In genomic region chr2:32074404-32074803, GRCm38 (mm10) we compare ENCODE assay signal across 10 mouse cellular contexts. TPM values are rescaled to one million over a fixed set of nuclear protein-coding genes. Genes with fewer than 3 reads are reported as not detected.
DNase-seq lines count a peak whose midpoint lies in the region; ATAC-seq and TF ChIP-seq lines count a peak whose summit lies in the region.
"Had no signal": no experiment of that assay in that cellular context is flagged by ENCODE, and none has a peak within 500 bp of the region (broad histone marks: within the 10 kb centered on the region; RNA-seq: fewer than 3 reads in every experiment).

No protein-coding gene starts in this region.

- TF ChIP-seq POLR2A in thymus, adult 2 months (IDR thresholded peaks at IDR 0.05; ENCODE audit: control insufficient read depth, extremely low read depth, insufficient read depth, low read length, poor library complexity): no peak

- no peaks in the 10 kb centered on the region for H3K4me1 ChIP-seq in hindbrain, postnatal 0 days (ENCODE audit: insufficient read depth, low read length)
- H3K4me1 ChIP-seq in hindbrain, embryonic 12.5 days: peaks cover 3% of the 10 kb centered on the region; the same call in 1 of the 2 replicates
- peaks cover 65% of the 10 kb centered on the region for H3K4me1 ChIP-seq in thymus, adult 2 months (replicated peaks; ENCODE audit: control insufficient read depth, insufficient read depth, low read length)
- H3K4me1 ChIP-seq in forebrain, embryonic 15.5 days: no peaks in the 10 kb centered on the region
- H3K4me1 ChIP-seq: neural tube, embryonic 15.5 days had no signal

- H3K27ac ChIP-seq in hindbrain, postnatal 0 days: no peak overlapping the region
- no peak overlapping the region for H3K27ac ChIP-seq in hindbrain, embryonic 12.5 days
- no peak overlapping the region for H3K27ac ChIP-seq in thymus, adult 2 months (ENCODE audit: control insufficient read depth, insufficient read depth, low read length)
- H3K27ac ChIP-seq in forebrain, embryonic 15.5 days (replicated peaks): no peak overlapping the region
- H3K27ac ChIP-seq: neural tube, embryonic 15.5 days; stomach, embryonic 15.5 days had no signal

- no peaks in the 10 kb centered on the region for H3K9me3 ChIP-seq in hindbrain, postnatal 0 days (ENCODE audit: low read length)
- H3K9me3 ChIP-seq in hindbrain, embryonic 12.5 days (replicated peaks): no peaks in the 10 kb centered on the region
- H3K9me3 ChIP-seq in forebrain, embryonic 15.5 days: no peaks in the 10 kb centered on the region
- H3K9me3 ChIP-seq: neural tube, embryonic 15.5 days; stomach, embryonic 15.5 days had no signal

- 56% methylated on average over 8 of the region's 8 CpGs for WGBS in hindbrain, postnatal 0 days
- 73% methylated on average over 8 of the region's 8 CpGs for WGBS in hindbrain, embryonic 12.5 days
- WGBS in thymus, adult 2 months: 62% methylated on average over 8 of the region's 8 CpGs
- WGBS in forebrain, embryonic 15.5 days: 70% methylated on average over 8 of the region's 8 CpGs

- H3K9ac ChIP-seq in hindbrain, postnatal 0 days (replicated peaks; ENCODE audit: low read length): no peak overlapping the region
- H3K9ac ChIP-seq in hindbrain, embryonic 12.5 days: no peak overlapping the region
- no peak overlapping the region for H3K9ac ChIP-seq in forebrain, embryonic 15.5 days (replicated peaks)
- H3K9ac ChIP-seq: neural tube, embryonic 15.5 days; stomach, embryonic 15.5 days had no signal

- ATAC-seq in hindbrain, postnatal 0 days: no peak
- no peak for ATAC-seq in hindbrain, embryonic 12.5 days (ENCODE audit: low FRiP score)
- ATAC-seq in forebrain, embryonic 15.5 days (replicated peaks): no peak

- H3K4me3 ChIP-seq in hindbrain, postnatal 0 days (ENCODE audit: low read length): no peak overlapping the region
- no peak overlapping the region for H3K4me3 ChIP-seq in hindbrain, embryonic 12.5 days
- no peak overlapping the region for H3K4me3 ChIP-seq in thymus, adult 2 months (ENCODE audit: control insufficient read depth, insufficient read depth, low read length)
- H3K4me3 ChIP-seq in forebrain, embryonic 15.5 days: no peak overlapping the region
- H3K4me3 ChIP-seq: neural tube, embryonic 15.5 days; stomach, embryonic 15.5 days had no signal

- no peaks in the 10 kb centered on the region for H3K27me3 ChIP-seq in hindbrain, postnatal 0 days (ENCODE audit: insufficient read depth, low read length)
- peaks cover under 1% of the 10 kb centered on the region for H3K27me3 ChIP-seq in hindbrain, embryonic 12.5 days
- no peaks in the 10 kb centered on the region for H3K27me3 ChIP-seq in thymus, adult 2 months (ENCODE audit: control insufficient read depth, insufficient read depth, low read length)
- no peaks in the 10 kb centered on the region for H3K27me3 ChIP-seq in forebrain, embryonic 15.5 days
- H3K27me3 ChIP-seq: stomach, embryonic 15.5 days had no signal

- TF ChIP-seq CTCF in hindbrain, postnatal 0 days (IDR thresholded peaks at IDR 0.05; ENCODE audit: low read depth): no peak
- no peak for TF ChIP-seq CTCF in thymus, adult 2 months (IDR thresholded peaks at IDR 0.05; ENCODE audit: borderline replicate concordance, control insufficient read depth, extremely low read depth, insufficient read depth, low read length, poor library complexity)

- no peaks in the 10 kb centered on the region for H3K36me3 ChIP-seq in hindbrain, postnatal 0 days (ENCODE audit: insufficient read depth, low read length)
- no peaks in the 10 kb centered on the region for H3K36me3 ChIP-seq in hindbrain, embryonic 12.5 days
- peaks cover 60% of the 10 kb centered on the region for H3K36me3 ChIP-seq in thymus, adult 2 months (ENCODE audit: control insufficient read depth, insufficient read depth, low read length)
- no peaks in the 10 kb centered on the region for H3K36me3 ChIP-seq in forebrain, embryonic 15.5 days
- H3K36me3 ChIP-seq: neural tube, embryonic 15.5 days; stomach, embryonic 15.5 days had no signal

- peak; percentile 29 for DNase-seq in hindbrain, postnatal 0 days (ENCODE audit: low spot score)
- DNase-seq in thymus, postnatal 14 days: peak; percentile 12
- no peak for DNase-seq in thymus, adult 2 months
- DNase-seq in heart, postnatal 4 days: peak; percentile 66
- no peak for DNase-seq in urinary bladder, postnatal 10 days (ENCODE audit: low spot score)
- DNase-seq in urinary bladder, postnatal 14 days (ENCODE audit: low spot score): no peak

- H3K4me2 ChIP-seq in hindbrain, postnatal 0 days (ENCODE audit: low read depth, low read length): no peak overlapping the region
- no peak overlapping the region for H3K4me2 ChIP-seq in hindbrain, embryonic 12.5 days (replicated peaks)
- H3K4me2 ChIP-seq in forebrain, embryonic 15.5 days (replicated peaks): no peak overlapping the region
- H3K4me2 ChIP-seq: neural tube, embryonic 15.5 days; stomach, embryonic 15.5 days had no signal

RNA-seq across cellular contexts. Expression of gene Fam78a, which starts 10.3 kb away (rescaled TPM):
- total RNA-seq in hindbrain, postnatal 0 days (2014; rRNA removed): 0.83 and 1.3 TPM in 2 replicates
- polyA plus RNA-seq in hindbrain, postnatal 0 days (2015; fragmentation: Nextera tagmentation; extraction: Ambion mirVana): 0.21 and 0.39 TPM in 2 replicates
- 1.8 and 2.4 TPM in 2 replicates for polyA plus RNA-seq in hindbrain, embryonic 12.5 days (2016; fragmentation: Nextera tagmentation; extraction: Ambion mirVana)
- 189 and 210 TPM in 2 replicates for polyA plus RNA-seq in thymus, adult 2 months (2012; rRNA removed)
- total RNA-seq in heart, postnatal 4 days (2021): 10 to 100 TPM; 40.9 to 42.5 TPM
- 0.46 and 0.54 TPM in 2 replicates for polyA plus RNA-seq in forebrain, embryonic 15.5 days (2015; fragmentation: Nextera tagmentation; extraction: Ambion mirVana)

RNA-seq across cellular contexts. Expression of gene Plpp7, which starts 20.9 kb away (rescaled TPM):
- total RNA-seq in hindbrain, postnatal 0 days (2014; rRNA removed): 39.2 and 50.5 TPM in 2 replicates
- 28.2 and 28.3 TPM in 2 replicates for polyA plus RNA-seq in hindbrain, postnatal 0 days (2015; fragmentation: Nextera tagmentation; extraction: Ambion mirVana)
- polyA plus RNA-seq in hindbrain, embryonic 12.5 days (2016; fragmentation: Nextera tagmentation; extraction: Ambion mirVana): 11.1 and 11.5 TPM in 2 replicates
- polyA plus RNA-seq in thymus, adult 2 months (2012; rRNA removed): 2.9 and 7.7 TPM in 2 replicates
- total RNA-seq in heart, postnatal 4 days (2021): 10 to 100 TPM; 15.7 to 20.5 TPM
- polyA plus RNA-seq in forebrain, embryonic 15.5 days (2015; fragmentation: Nextera tagmentation; extraction: Ambion mirVana): 16.4 and 17.0 TPM in 2 replicates

Comparison
In these comparisons a context has a peak if more than half of its experiments do, and no peak if none do; other contexts are left out.
1. DNase-seq: peak in hindbrain, postnatal 0 days (single experiment), thymus, postnatal 14 days (single experiment) and heart, postnatal 4 days (single experiment); none in thymus, adult 2 months (single experiment), urinary bladder, postnatal 10 days (single experiment) and urinary bladder, postnatal 14 days (single experiment).
2. RNA of gene Fam78a, which starts 10.3 kb away (polyA plus RNA-seq): 189 to 210 TPM in thymus, adult 2 months; 1.8 to 2.4 TPM in hindbrain, embryonic 12.5 days, 0.46 to 0.54 TPM in forebrain, embryonic 15.5 days and 0.21 to 0.39 TPM in hindbrain, postnatal 0 days; every median in the first group is over 10 times any median in the second.